8 mouse cellular contexts compared by ENCODE assay signal in the genomic region with DNA sequence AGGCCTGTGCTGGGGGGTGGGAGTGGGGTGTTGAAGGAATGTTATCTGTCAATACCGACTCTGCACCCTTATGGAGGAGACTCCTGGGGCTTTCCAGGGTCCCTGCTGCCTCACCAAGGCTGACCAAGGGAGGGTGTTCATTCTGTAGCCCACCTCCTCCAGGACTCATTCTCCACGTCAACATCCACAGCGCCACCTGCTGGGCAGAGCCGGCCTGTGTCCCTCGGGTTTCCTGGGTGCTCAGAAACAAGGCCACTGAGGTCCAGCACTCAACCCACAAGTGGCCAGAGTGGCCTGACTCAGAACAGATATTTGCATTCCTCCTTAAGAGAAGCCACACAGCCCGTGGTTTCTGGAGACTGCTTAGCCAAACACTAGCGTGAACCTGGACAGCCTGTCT. TPM values are rescaled to one million over a fixed set of nuclear protein-coding genes. Genes with fewer than 3 reads are reported as not detected.
DNase-seq lines count a peak whose midpoint lies in the region; ATAC-seq and TF ChIP-seq lines count a peak whose summit lies in the region.

No protein-coding gene starts in this region.

- H3K4me2 ChIP-seq in limb, embryonic 11.5 days (ENCODE audit: low read depth, severe bottlenecking), result no peak overlapping the region

- H3K9me3 ChIP-seq in E14TG2a.4 (ENCODE audit: low read length), result peaks cover 10% of the 10 kb centered on the region
- H3K9me3 ChIP-seq in limb, embryonic 11.5 days (ENCODE audit: control insufficient read depth, low read length), result no peaks in the 10 kb centered on the region

- intact Hi-C loops in heart, postnatal 36 days (cut with DNase I), result no loop called here
- intact Hi-C loops in gastrocnemius, postnatal 14 days (cut with DNase I; ENCODE audit: low total_unique reads), result no loop called here

- peaks cover 32% of the 10 kb centered on the region for H3K4me1 ChIP-seq in E14TG2a.4 (replicated peaks; ENCODE audit: low read depth, low read length)
- H3K4me1 ChIP-seq in limb, embryonic 11.5 days (ENCODE audit: control insufficient read depth, insufficient read depth, low read length), result no peaks in the 10 kb centered on the region

- ATAC-seq in limb, embryonic 11.5 days (ENCODE audit: insufficient number of reproducible peaks, low FRiP score, low TSS enrichment, low read depth), result no peak
- ATAC-seq in monocyte, adult 5-6 weeks (replicated peaks; ENCODE audit: insufficient number of reproducible peaks, low FRiP score, low TSS enrichment, poor library complexity, severe bottlenecking), result peak; percentile 54

- H3K36me3 ChIP-seq in E14TG2a.4 (ENCODE audit: insufficient read depth, low read length), result no peaks in the 10 kb centered on the region
- no peaks in the 10 kb centered on the region for H3K36me3 ChIP-seq in limb, embryonic 11.5 days (ENCODE audit: control insufficient read depth, insufficient read depth, low read length)

- H3K9ac ChIP-seq in limb, embryonic 11.5 days (ENCODE audit: low read length), result no peak overlapping the region

- peaks cover 24% of the 10 kb centered on the region for H3K27me3 ChIP-seq in E14TG2a.4 (ENCODE audit: insufficient read depth, low read length)
- H3K27me3 ChIP-seq in limb, embryonic 11.5 days (ENCODE audit: control insufficient read depth, insufficient read depth, low read length), result no peaks in the 10 kb centered on the region

- H3K4me3 ChIP-seq in E14TG2a.4 (replicated peaks; ENCODE audit: low read length), result no peak overlapping the region
- H3K4me3 ChIP-seq in limb, embryonic 11.5 days (ENCODE audit: low read depth, low read length), result no peak overlapping the region

- TF ChIP-seq CTCF in E14TG2a.4 (conservative IDR thresholded peaks at IDR 0.05; ENCODE audit: low read length), result peak; percentile 75

- peak; percentile 28 to 56 for DNase-seq in heart, postnatal 36 days
- DNase-seq in heart, adult 9 months (ENCODE audit: low spot score in 2 of 2), result no peak
- DNase-seq in cerebellum, adult 9-11 months, result peak; percentile 49
- peak; percentile 50 for DNase-seq in gastrocnemius, postnatal 14 days
- DNase-seq in limb, embryonic 11.5 days (ENCODE audit: low spot score), result peak; percentile 76
- DNase-seq in thymus, postnatal 25 days, result peak; percentile 60

- no peak overlapping the region for H3K27ac ChIP-seq in limb, embryonic 11.5 days (replicated peaks; ENCODE audit: low read depth, low read length)

- 21% methylated on average over 7 of the region's 7 CpGs for WGBS in limb, embryonic 11.5 days

RNA-seq across cellular contexts. Expression of a gene that starts 10.6 kb away (rescaled TPM):
- 100 to 1,000 TPM; 567 to 618 TPM for total RNA-seq in heart, postnatal 36 days (2021)
- 100 to 1,000 TPM; 832 to 884 TPM for total RNA-seq in gastrocnemius, postnatal 14 days (2021)
- 1,033 and 1,082 TPM in 2 replicates for polyA plus RNA-seq in limb, embryonic 11.5 days (2014; fragmentation: Nextera tagmentation; extraction: Ambion mirVana)
- total RNA-seq in monocyte, adult 5-6 weeks (2017), result 1,558 to 1,754 TPM (median 1,732 TPM) in 3 replicates

RNA-seq across cellular contexts. Expression of a gene that starts 17.5 kb away (rescaled TPM):
- 1 to 10 TPM; 4.2 to 5.3 TPM for total RNA-seq in heart, postnatal 36 days (2021)
- total RNA-seq in gastrocnemius, postnatal 14 days (2021), result 10 to 100 TPM; 32.9 to 48.2 TPM
- 9.5 and 10.0 TPM in 2 replicates for polyA plus RNA-seq in limb, embryonic 11.5 days (2014; fragmentation: Nextera tagmentation; extraction: Ambion mirVana)
- total RNA-seq in monocyte, adult 5-6 weeks (2017), result 0.48 to 1.2 TPM in 2 of 3 replicates, not detected in the other

Comparison
In these comparisons a context has a peak if more than half of its experiments do, and no peak if none do; other contexts are left out.
1. DNase-seq: peak in heart, postnatal 36 days (2 of 2), cerebellum, adult 9-11 months (single experiment), gastrocnemius, postnatal 14 days (single experiment), limb, embryonic 11.5 days (single experiment) and thymus, postnatal 25 days (single experiment); none in heart, adult 9 months (0 of 2).
2. RNA of a gene that starts 17.5 kb away (total RNA-seq): 32.9 to 48.2 TPM in gastrocnemius, postnatal 14 days; 4.2 to 5.3 TPM in heart, postnatal 36 days and 0.48 to 1.2 TPM in monocyte, adult 5-6 weeks; every median in the first group is over 4 times any median in the second.